7 mouse cellular contexts compared by ENCODE assay signal in the genomic region with DNA sequence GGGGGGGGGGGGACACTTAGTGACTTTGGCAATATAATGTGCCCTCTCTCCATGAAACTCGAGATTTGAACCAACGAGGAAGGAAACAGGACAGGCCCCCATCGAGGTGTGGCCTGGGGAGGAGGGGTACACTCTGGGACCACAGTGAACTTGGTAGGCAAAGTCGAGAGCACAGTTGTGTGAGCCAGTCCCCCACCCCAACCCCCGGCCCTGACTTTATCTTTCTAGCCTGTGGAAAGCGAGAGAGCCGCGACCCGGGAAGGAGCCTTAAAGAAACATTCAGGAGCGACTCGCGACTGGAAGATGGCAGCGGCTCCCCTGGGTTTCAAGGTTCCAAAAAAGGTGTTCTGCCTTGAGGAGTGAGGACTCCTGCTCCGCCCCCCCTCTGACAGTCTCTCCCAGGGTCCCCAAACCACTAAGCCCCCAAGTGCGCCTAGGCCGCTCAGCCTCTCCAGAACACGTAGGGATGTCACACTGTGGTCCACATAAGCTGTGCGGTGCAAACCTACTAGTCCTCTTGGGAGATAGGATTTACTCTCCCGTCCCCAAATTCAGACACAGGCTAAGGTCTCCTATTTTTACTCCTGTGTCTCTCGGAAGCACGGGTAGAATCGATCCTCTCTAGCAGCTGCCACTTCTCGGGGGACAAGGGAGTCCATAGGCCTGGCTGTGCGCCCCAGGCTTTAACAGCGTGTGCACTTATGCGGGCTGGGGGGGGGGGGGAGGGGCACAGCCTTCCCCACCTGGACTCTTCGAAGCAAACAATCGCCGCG. TPM values are rescaled to one million over a fixed set of nuclear protein-coding genes. Genes with fewer than 3 reads are reported as not detected.
DNase-seq lines count a peak whose midpoint lies in the region; ATAC-seq and TF ChIP-seq lines count a peak whose summit lies in the region.

No protein-coding gene starts in this region.

- peak overlapping the region; percentile 19 for H3K4me3 ChIP-seq in lung, postnatal 0 days (ENCODE audit: low read depth, low read length)
- H3K4me3 ChIP-seq in forebrain, embryonic 14.5 days (ENCODE audit: low read depth, low read length) = peak overlapping the region; percentile 18
- H3K4me3 ChIP-seq in limb, embryonic 14.5 days (replicated peaks; ENCODE audit: low read length) = peak overlapping the region; percentile 26
- H3K4me3 ChIP-seq in stomach, embryonic 14.5 days (ENCODE audit: low read depth, low read length) = peak overlapping the region; percentile 21; the same call in 1 of the 2 replicates

- no peak overlapping the region for H3K27ac ChIP-seq in lung, postnatal 0 days (ENCODE audit: low read length)
- H3K27ac ChIP-seq in forebrain, embryonic 14.5 days (ENCODE audit: low read depth, low read length) = no peak overlapping the region
- H3K27ac ChIP-seq in limb, embryonic 14.5 days (replicated peaks; ENCODE audit: low read depth, low read length) = no peak overlapping the region
- H3K27ac ChIP-seq in stomach, embryonic 14.5 days (ENCODE audit: low read length) = no peak overlapping the region

- TF ChIP-seq EP300 in lung, postnatal 0 days (IDR thresholded peaks at IDR 0.05) = no peak

- H3K9ac ChIP-seq in lung, postnatal 0 days (replicated peaks; ENCODE audit: low read depth) = no peak overlapping the region
- peak overlapping the region; percentile 21; the same call in 1 of the 2 replicates for H3K9ac ChIP-seq in forebrain, embryonic 14.5 days (ENCODE audit: low read length)
- H3K9ac ChIP-seq in limb, embryonic 14.5 days (ENCODE audit: low read depth, low read length, severe bottlenecking) = no peak overlapping the region
- no peak overlapping the region; the same call in 1 of the 2 replicates for H3K9ac ChIP-seq in stomach, embryonic 14.5 days (replicated peaks; ENCODE audit: low read depth, low read length)

- DNase-seq in lung, postnatal 0 days (ENCODE audit: low spot score) = no peak
- DNase-seq in lung, postnatal 4 days = no peak
- no peak for DNase-seq in forebrain, embryonic 14.5 days (ENCODE audit: low spot score)
- no peak for DNase-seq in limb, embryonic 14.5 days (ENCODE audit: low spot score)
- DNase-seq in T-cell, adult 2 months (ENCODE audit: low spot score) = no peak
- DNase-seq in left cerebral cortex, adult 8-10 months (ENCODE audit: low spot score in 2 of 2) = no peak

- peak overlapping the region; percentile 55 for H3K4me2 ChIP-seq in lung, postnatal 0 days (replicated peaks; ENCODE audit: low read depth, low read length)
- peak overlapping the region; percentile 48 for H3K4me2 ChIP-seq in forebrain, embryonic 14.5 days (ENCODE audit: low read length)
- peak overlapping the region; percentile 51 for H3K4me2 ChIP-seq in limb, embryonic 14.5 days (replicated peaks; ENCODE audit: low read depth, low read length, severe bottlenecking)
- peak overlapping the region; percentile 39 for H3K4me2 ChIP-seq in stomach, embryonic 14.5 days (replicated peaks; ENCODE audit: low read depth, low read length)

- H3K27me3 ChIP-seq in lung, postnatal 0 days (replicated peaks; ENCODE audit: insufficient read depth, low read length) = no peaks in the 10 kb centered on the region
- H3K27me3 ChIP-seq in forebrain, embryonic 14.5 days (replicated peaks; ENCODE audit: control insufficient read depth, insufficient read depth, low read length) = peaks cover 11% of the 10 kb centered on the region; the same call in 1 of the 2 replicates
- peaks cover 38% of the 10 kb centered on the region for H3K27me3 ChIP-seq in limb, embryonic 14.5 days (ENCODE audit: control insufficient read depth, insufficient read depth, low read length)
- 0 out of 2 replicates have a peak, but pooled peaks cover 2% of the 10 kb centered on the region for H3K27me3 ChIP-seq in stomach, embryonic 14.5 days (ENCODE audit: control insufficient read depth, insufficient read depth, low read length)

- H3K4me1 ChIP-seq in lung, postnatal 0 days (ENCODE audit: insufficient read depth, low read depth, low read length) = no peaks in the 10 kb centered on the region
- H3K4me1 ChIP-seq in forebrain, embryonic 14.5 days (ENCODE audit: control insufficient read depth, insufficient read depth, low read length) = peaks cover 7% of the 10 kb centered on the region
- H3K4me1 ChIP-seq in limb, embryonic 14.5 days (ENCODE audit: control insufficient read depth, insufficient read depth, low read length) = peaks cover 19% of the 10 kb centered on the region; the same call in 1 of the 2 replicates
- peaks cover 10% of the 10 kb centered on the region; the same call in 1 of the 2 replicates for H3K4me1 ChIP-seq in stomach, embryonic 14.5 days (ENCODE audit: control insufficient read depth, insufficient read depth, low read length)

- ATAC-seq in lung, postnatal 0 days = no peak
- no peak for ATAC-seq in forebrain, embryonic 14.5 days
- ATAC-seq in limb, embryonic 14.5 days (ENCODE audit: low FRiP score, low read depth) = no peak
- no peak for ATAC-seq in stomach, embryonic 14.5 days (ENCODE audit: insufficient number of reproducible peaks, insufficient read depth, low FRiP score, low read depth)

- no peak for TF ChIP-seq CTCF in lung, postnatal 0 days (IDR thresholded peaks at IDR 0.05)

- no peaks in the 10 kb centered on the region for H3K36me3 ChIP-seq in lung, postnatal 0 days (ENCODE audit: insufficient read depth, low read length)
- H3K36me3 ChIP-seq in forebrain, embryonic 14.5 days (ENCODE audit: control insufficient read depth, insufficient read depth, low read length) = no peaks in the 10 kb centered on the region
- no peaks in the 10 kb centered on the region for H3K36me3 ChIP-seq in limb, embryonic 14.5 days (ENCODE audit: control insufficient read depth, insufficient read depth, low read length)
- H3K36me3 ChIP-seq in stomach, embryonic 14.5 days (ENCODE audit: control insufficient read depth, insufficient read depth, low read length) = no peaks in the 10 kb centered on the region

- WGBS in lung, postnatal 0 days = 25% methylated on average over 28 of the region's 30 CpGs
- 19% methylated on average over 28 of the region's 30 CpGs for WGBS in forebrain, embryonic 14.5 days
- 15% methylated on average over 25 of the region's 30 CpGs for WGBS in limb, embryonic 14.5 days
- 20% methylated on average over 29 of the region's 30 CpGs for WGBS in stomach, embryonic 14.5 days

- no peak for TF ChIP-seq POLR2A in limb, embryonic 14.5 days (IDR thresholded peaks at IDR 0.05; ENCODE audit: borderline replicate concordance, extremely low read depth, insufficient read depth, insufficient read length)

- no peaks in the 10 kb centered on the region for H3K9me3 ChIP-seq in lung, postnatal 0 days (ENCODE audit: low read length)
- H3K9me3 ChIP-seq in forebrain, embryonic 14.5 days (replicated peaks; ENCODE audit: control insufficient read depth, low read length) = no peaks in the 10 kb centered on the region
- no peaks in the 10 kb centered on the region for H3K9me3 ChIP-seq in limb, embryonic 14.5 days (ENCODE audit: control insufficient read depth, low read length)
- H3K9me3 ChIP-seq in stomach, embryonic 14.5 days (ENCODE audit: control insufficient read depth, low read depth, low read length) = no peaks in the 10 kb centered on the region

RNA-seq across cellular contexts. Expression of a gene that starts 4.9 kb away (rescaled TPM):
- 8.2 and 12.0 TPM in 2 replicates for polyA plus RNA-seq in lung, postnatal 0 days (2015; fragmentation: Nextera tagmentation; extraction: Ambion mirVana)
- polyA plus RNA-seq in forebrain, embryonic 14.5 days (2014; fragmentation: Nextera tagmentation; extraction: Ambion mirVana) = 17.5 and 18.8 TPM in 2 replicates
- 20.0 and 22.5 TPM in 2 replicates for polyA plus RNA-seq in limb, embryonic 14.5 days (2012; rRNA removed)
- polyA plus RNA-seq in limb, embryonic 14.5 days (2014; fragmentation: Nextera tagmentation; extraction: Ambion mirVana) = 17.0 and 18.1 TPM in 2 replicates
- 20.6 and 21.2 TPM in 2 replicates for polyA plus RNA-seq in stomach, embryonic 14.5 days (2014; fragmentation: Nextera tagmentation; extraction: Ambion mirVana)
- total RNA-seq in left cerebral cortex, adult 8-10 months (2022) = 10 to 100 TPM; 27.1 to 32.2 (median 27.4) TPM
